ENCODE assay signal across 9 mouse cellular contexts in the genomic region with DNA sequence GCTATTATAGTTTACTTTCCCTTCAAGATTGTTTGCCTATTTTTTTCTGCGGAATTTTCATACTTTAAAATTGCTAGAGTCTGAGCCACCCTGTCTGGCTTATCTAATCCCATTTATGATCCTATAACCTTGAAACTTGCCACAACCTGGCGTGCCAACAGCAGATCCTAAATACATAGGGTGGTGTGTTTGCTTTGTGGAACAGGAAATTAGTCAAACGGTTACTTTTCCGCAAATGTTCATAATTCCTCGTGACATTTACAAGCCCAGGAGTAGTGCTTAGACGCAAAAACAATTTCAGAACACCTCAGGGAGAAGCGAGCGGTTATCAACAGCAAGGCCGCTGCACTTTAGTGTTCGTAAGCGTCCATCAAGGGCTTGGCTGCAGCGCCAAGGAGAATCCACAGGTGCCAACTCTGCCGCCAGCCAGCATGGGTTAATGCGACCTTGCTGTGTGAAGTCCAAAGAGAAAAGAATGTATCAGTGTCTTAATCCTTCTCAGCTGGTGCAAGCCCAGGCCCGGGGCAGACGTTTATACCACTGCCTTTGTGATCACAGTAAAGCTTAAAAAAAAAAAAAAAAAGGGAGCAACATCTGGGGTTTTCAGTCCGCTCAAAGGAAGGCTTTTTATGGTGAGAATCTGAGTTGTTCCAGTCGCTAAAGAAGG. TPM values are rescaled to one million over a fixed set of nuclear protein-coding genes. Genes with fewer than 3 reads are reported as not detected.
A peak's percentile ranks its signal among the peaks of the same experiment; 100 is the strongest.
DNase-seq lines count a peak whose midpoint lies in the region; ATAC-seq and TF ChIP-seq lines count a peak whose summit lies in the region.
"Had no signal": no experiment of that assay in that cellular context is flagged by ENCODE, and none has a peak within 500 bp of the region (broad histone marks: within the 10 kb centered on the region; RNA-seq: fewer than 3 reads in every experiment).

No protein-coding gene starts in this region.

- H3K4me2 ChIP-seq in kidney, embryonic 15.5 days = peak overlapping the region; percentile 33; the same call in 1 of the 2 replicates
- peak overlapping the region; percentile 56 for H3K4me2 ChIP-seq in embryonic facial prominence, embryonic 13.5 days
- H3K4me2 ChIP-seq in hindbrain, embryonic 13.5 days = peak overlapping the region; percentile 29
- peak overlapping the region; percentile 45 for H3K4me2 ChIP-seq in neural tube, embryonic 12.5 days (replicated peaks)

- no peak overlapping the region for H3K9ac ChIP-seq in kidney, embryonic 15.5 days
- H3K9ac ChIP-seq in embryonic facial prominence, embryonic 13.5 days = peak overlapping the region; percentile 32; the same call in 1 of the 2 replicates
- H3K9ac ChIP-seq in hindbrain, embryonic 13.5 days = peak overlapping the region; percentile 40; the same call in 1 of the 2 replicates
- no peak overlapping the region for H3K9ac ChIP-seq in neural tube, embryonic 12.5 days

- DNase-seq in kidney, adult 2 months = no peak
- DNase-seq in right cerebral cortex, adult 18-20 months = no peak
- no peak for DNase-seq in gastrocnemius, postnatal 10 days

- no peak overlapping the region for H3K4me3 ChIP-seq in kidney, embryonic 15.5 days (replicated peaks)
- no peak overlapping the region for H3K4me3 ChIP-seq in kidney, adult 2 months (ENCODE audit: insufficient read depth, low read depth, low read length)
- peak overlapping the region; percentile 6 for H3K4me3 ChIP-seq in embryonic facial prominence, embryonic 13.5 days
- 0 out of 2 replicates have a peak overlapping the region, but pooled peaks have one; percentile 4 for H3K4me3 ChIP-seq in hindbrain, embryonic 13.5 days
- no peak overlapping the region for H3K4me3 ChIP-seq in neural tube, embryonic 12.5 days

- no peaks in the 10 kb centered on the region for H3K9me3 ChIP-seq in kidney, embryonic 15.5 days (replicated peaks)
- no peaks in the 10 kb centered on the region for H3K9me3 ChIP-seq in embryonic facial prominence, embryonic 13.5 days
- no peaks in the 10 kb centered on the region for H3K9me3 ChIP-seq in hindbrain, embryonic 13.5 days
- no peaks in the 10 kb centered on the region for H3K9me3 ChIP-seq in neural tube, embryonic 12.5 days
- H3K9me3 ChIP-seq: G1E had no signal

- no peaks in the 10 kb centered on the region for H3K36me3 ChIP-seq in kidney, embryonic 15.5 days
- H3K36me3 ChIP-seq in kidney, adult 2 months (ENCODE audit: control insufficient read depth, insufficient read depth, low read length) = no peaks in the 10 kb centered on the region
- H3K36me3 ChIP-seq in embryonic facial prominence, embryonic 13.5 days = no peaks in the 10 kb centered on the region
- no peaks in the 10 kb centered on the region for H3K36me3 ChIP-seq in hindbrain, embryonic 13.5 days
- H3K36me3 ChIP-seq in neural tube, embryonic 12.5 days = no peaks in the 10 kb centered on the region
- H3K36me3 ChIP-seq: G1E had no signal

- H3K4me1 ChIP-seq in kidney, embryonic 15.5 days = peaks cover 32% of the 10 kb centered on the region
- H3K4me1 ChIP-seq in kidney, adult 2 months (ENCODE audit: control insufficient read depth, insufficient read depth, low read length) = no peaks in the 10 kb centered on the region
- H3K4me1 ChIP-seq in embryonic facial prominence, embryonic 13.5 days = peaks cover 27% of the 10 kb centered on the region
- peaks cover 24% of the 10 kb centered on the region for H3K4me1 ChIP-seq in hindbrain, embryonic 13.5 days (replicated peaks)
- peaks cover 12% of the 10 kb centered on the region for H3K4me1 ChIP-seq in neural tube, embryonic 12.5 days

- no peak for TF ChIP-seq POLR2A in kidney, adult 2 months (IDR thresholded peaks at IDR 0.05; ENCODE audit: low read depth, low read length)

- no peak for TF ChIP-seq CTCF in kidney, adult 2 months (conservative IDR thresholded peaks at IDR 0.05; ENCODE audit: insufficient read depth, insufficient read length, low read depth, low read length)

- no peaks in the 10 kb centered on the region for H3K27me3 ChIP-seq in kidney, embryonic 15.5 days
- H3K27me3 ChIP-seq in kidney, adult 2 months (replicated peaks; ENCODE audit: control insufficient read depth, insufficient read depth, low read length) = no peaks in the 10 kb centered on the region
- no peaks in the 10 kb centered on the region; the same call in 1 of the 2 replicates for H3K27me3 ChIP-seq in embryonic facial prominence, embryonic 13.5 days
- no peaks in the 10 kb centered on the region for H3K27me3 ChIP-seq in hindbrain, embryonic 13.5 days
- no peaks in the 10 kb centered on the region for H3K27me3 ChIP-seq in neural tube, embryonic 12.5 days (replicated peaks)

- ATAC-seq in kidney, embryonic 15.5 days (replicated peaks; ENCODE audit: low FRiP score) = no peak
- ATAC-seq in embryonic facial prominence, embryonic 13.5 days (ENCODE audit: insufficient number of reproducible peaks, insufficient read depth, low FRiP score, low TSS enrichment, low read depth) = no peak
- no peak for ATAC-seq in hindbrain, embryonic 13.5 days (ENCODE audit: low FRiP score)
- no peak for ATAC-seq in neural tube, embryonic 12.5 days (ENCODE audit: low FRiP score, low read depth)
- no peak for ATAC-seq in cerebellum, adult (ENCODE audit: insufficient number of reproducible peaks, low FRiP score, low TSS enrichment)

- 0 out of 2 replicates have a peak overlapping the region, but pooled peaks have one; percentile 45 for H3K27ac ChIP-seq in kidney, embryonic 15.5 days
- no peak overlapping the region for H3K27ac ChIP-seq in kidney, adult 2 months (ENCODE audit: insufficient read depth, low read depth, low read length)
- H3K27ac ChIP-seq in embryonic facial prominence, embryonic 13.5 days = no peak overlapping the region
- peak overlapping the region; percentile 69 for H3K27ac ChIP-seq in hindbrain, embryonic 13.5 days
- no peak overlapping the region for H3K27ac ChIP-seq in neural tube, embryonic 12.5 days

- WGBS in kidney, embryonic 15.5 days = 31% methylated on average over 18 of the region's 18 CpGs
- 64% methylated on average over 18 of the region's 18 CpGs for WGBS in kidney, adult 2 months
- 24% methylated on average over 18 of the region's 18 CpGs for WGBS in embryonic facial prominence, embryonic 13.5 days
- 38% methylated on average over 18 of the region's 18 CpGs for WGBS in hindbrain, embryonic 13.5 days
- 37% methylated on average over 18 of the region's 18 CpGs for WGBS in neural tube, embryonic 12.5 days

RNA-seq across cellular contexts. Expression of gene Ttc30a2, which starts 18.7 kb away (rescaled TPM):
- polyA plus RNA-seq in kidney, embryonic 15.5 days (2015; fragmentation: Nextera tagmentation; extraction: Ambion mirVana) = 0.47 and 0.98 TPM in 2 replicates
- polyA plus RNA-seq in kidney, adult 2 months (2012; rRNA removed) = 0.20 and 0.38 TPM in 2 replicates
- polyA plus RNA-seq in embryonic facial prominence, embryonic 13.5 days (2015; fragmentation: Nextera tagmentation; extraction: Ambion mirVana) = 0.31 TPM in 1 of 2 replicates, not detected in the other
- polyA plus RNA-seq in hindbrain, embryonic 13.5 days (2015; fragmentation: Nextera tagmentation; extraction: Ambion mirVana) = 1.0 and 1.1 TPM in 2 replicates
- 0.93 and 1.0 TPM in 2 replicates for polyA plus RNA-seq in neural tube, embryonic 12.5 days (2016; fragmentation: Nextera tagmentation; extraction: Ambion mirVana)
- total RNA-seq in gastrocnemius, postnatal 10 days (2021) = under 1 TPM in 1 of 2 experiments, not detected in 1; 0.45 TPM
- polyA plus RNA-seq: G1E had no signal

RNA-seq across cellular contexts. Expression of gene Ttc30b, which starts 20.9 kb away (rescaled TPM):
- polyA plus RNA-seq in kidney, embryonic 15.5 days (2015; fragmentation: Nextera tagmentation; extraction: Ambion mirVana) = 11.8 and 12.3 TPM in 2 replicates
- 9.4 and 11.8 TPM in 2 replicates for polyA plus RNA-seq in kidney, adult 2 months (2012; rRNA removed)
- polyA plus RNA-seq in embryonic facial prominence, embryonic 13.5 days (2015; fragmentation: Nextera tagmentation; extraction: Ambion mirVana) = 8.7 and 10.5 TPM in 2 replicates
- 16.7 and 20.9 TPM in 2 replicates for polyA plus RNA-seq in hindbrain, embryonic 13.5 days (2015; fragmentation: Nextera tagmentation; extraction: Ambion mirVana)
- 8.5 and 10.2 TPM in 2 replicates for polyA plus RNA-seq in neural tube, embryonic 12.5 days (2016; fragmentation: Nextera tagmentation; extraction: Ambion mirVana)
- total RNA-seq in gastrocnemius, postnatal 10 days (2021) = 1 to 10 TPM; 5.0 TPM

RNA-seq across cellular contexts. Expression of gene Ttc30a1, which starts 22.5 kb away (rescaled TPM):
- 8.2 and 9.2 TPM in 2 replicates for polyA plus RNA-seq in kidney, embryonic 15.5 days (2015; fragmentation: Nextera tagmentation; extraction: Ambion mirVana)
- 2.8 and 3.7 TPM in 2 replicates for polyA plus RNA-seq in kidney, adult 2 months (2012; rRNA removed)
- 8.3 and 8.4 TPM in 2 replicates for polyA plus RNA-seq in embryonic facial prominence, embryonic 13.5 days (2015; fragmentation: Nextera tagmentation; extraction: Ambion mirVana)
- 7.3 and 8.2 TPM in 2 replicates for polyA plus RNA-seq in hindbrain, embryonic 13.5 days (2015; fragmentation: Nextera tagmentation; extraction: Ambion mirVana)
- polyA plus RNA-seq in neural tube, embryonic 12.5 days (2016; fragmentation: Nextera tagmentation; extraction: Ambion mirVana) = 8.3 and 8.5 TPM in 2 replicates
- 1 to 10 TPM; 1.4 to 1.5 TPM for total RNA-seq in gastrocnemius, postnatal 10 days (2021)
- total RNA-seq: G1E had no signal
- polyA plus RNA-seq: G1E had no signal

Comparison
In these comparisons a context has a peak if more than half of its experiments do, and no peak if none do; other contexts are left out.
1. H3K27ac ChIP-seq: peak in kidney, embryonic 15.5 days (single experiment) and hindbrain, embryonic 13.5 days (single experiment); none in kidney, adult 2 months (single experiment), embryonic facial prominence, embryonic 13.5 days (single experiment) and neural tube, embryonic 12.5 days (single experiment).
2. H3K4me3 ChIP-seq: peak in embryonic facial prominence, embryonic 13.5 days (single experiment) and hindbrain, embryonic 13.5 days (single experiment); none in kidney, embryonic 15.5 days (single experiment), kidney, adult 2 months (single experiment) and neural tube, embryonic 12.5 days (single experiment).
3. H3K9ac ChIP-seq: peak in embryonic facial prominence, embryonic 13.5 days (single experiment) and hindbrain, embryonic 13.5 days (single experiment); none in kidney, embryonic 15.5 days (single experiment) and neural tube, embryonic 12.5 days (single experiment).
4. Peak in every context shown above with its lines, with median percentiles within 50 percentile points of each other: H3K4me2 ChIP-seq.